Mouse (Mus musculus) limb, embryonic 11.5 days (tissue): Measurements from ENCODE around the gene Rpl26. TPM values are rescaled to one million over a fixed set of nuclear protein-coding genes. Genes with fewer than 3 reads are reported as not detected.

ENCODE experiments used
- ATAC-seq: fragments of 200-750 bp; cut with Nextera tagmentation; 2 replicates; pipeline ENCODE4 v1.8.0; 2017; ENCODE audit warnings: low read depth; ENCODE audit not compliant: insufficient number of reproducible peaks, low FRiP score, low TSS enrichment
- DNase-seq: peaks from one replicate; pipeline ENCODE4 v3.0.0-alpha.2; 2015; ENCODE audit warnings: low spot score
- H3K27ac ChIP-seq: fragments of 300-500 bp; sonication (generic); replicated peaks from 2 replicates; pipeline ENCODE4 v1.5.1; 2014; ENCODE audit warnings: low read depth, mild to moderate bottlenecking, low read length
- H3K27me3 ChIP-seq: fragments of 300-500 bp; sonication (generic); 2 replicates; pipeline ENCODE4 v1.6.1; 2014; ENCODE audit warnings: mild to moderate bottlenecking, low read length, mixed read lengths; ENCODE audit not compliant: control insufficient read depth, insufficient read depth
- H3K36me3 ChIP-seq: fragments of 300-500 bp; sonication (generic); 2 replicates; pipeline ENCODE4 v1.6.1; 2014; ENCODE audit warnings: mild to moderate bottlenecking, low read length, moderate library complexity, mixed read lengths; ENCODE audit not compliant: control insufficient read depth, insufficient read depth
- H3K4me1 ChIP-seq: fragments of 300-500 bp; sonication (generic); 2 replicates; pipeline ENCODE4 v1.6.1; 2014; ENCODE audit warnings: low read length, mixed read lengths; ENCODE audit not compliant: control insufficient read depth, insufficient read depth
- H3K4me2 ChIP-seq: fragments of 300-500 bp; sonication (generic); 2 replicates; pipeline ENCODE4 v1.6.1; 2014; ENCODE audit warnings: low read depth, mild to moderate bottlenecking, moderate library complexity; ENCODE audit not compliant: severe bottlenecking
- H3K4me3 ChIP-seq: fragments of 300-500 bp; sonication (generic); 2 replicates; pipeline ENCODE4 v1.5.1; 2014; ENCODE audit warnings: low read depth, low read length
- H3K9ac ChIP-seq: fragments of 300-500 bp; sonication (generic); 2 replicates; pipeline ENCODE4 v1.6.1; 2014; ENCODE audit warnings: mild to moderate bottlenecking, low read length
- H3K9me3 ChIP-seq: fragments of 300-500 bp; sonication (generic); 2 replicates; pipeline ENCODE4 v1.6.1; 2016; ENCODE audit warnings: low read length; ENCODE audit not compliant: control insufficient read depth
- WGBS: fragments of 180-500 bp; shearing (Covaris S2); extraction: QIAGEN DNeasy Blood & Tissue Kit; methylation state at CpG from one replicate; pipeline ENCODE4 v1.1.7; 2014; 5-methylcytosine and 5-hydroxymethylcytosine counted together
- polyA plus RNA-seq: library from polyadenylated mRNA; unstranded; fragments of >200 nt; fragmentation: Nextera tagmentation; extraction: Ambion mirVana; gene quantifications from 2 replicates; pipeline ENCODE4 v1.2.1, GENCODE M21; 2014

The Rpl26 gene
- polyA plus RNA-seq, 1 experiment from 2014 or later, result 1,145 TPM

- H3K9me3 ChIP-seq, result no peaks in the 10 kb centered on the region
- 74% methylated on average over 12 of the region's 12 CpGs for WGBS
- H3K4me2 ChIP-seq, result no peak overlapping the region
- no peak for DNase-seq
- no peaks in the 10 kb centered on the region for H3K27me3 ChIP-seq
- no peaks in the 10 kb centered on the region for H3K4me1 ChIP-seq
- ATAC-seq, result no peak
- H3K9ac ChIP-seq, result no peak overlapping the region; the same call in 1 of the 2 replicates
- H3K36me3 ChIP-seq, result no peaks in the 10 kb centered on the region
- no peak overlapping the region for H3K4me3 ChIP-seq
- H3K27ac ChIP-seq, result no peak overlapping the region
These were observed 7.4 kb upstream of the Rpl26 start for GRCm38 (mm10) chr11:68893911-68894464.

- Histone ChIP-seq H3K27me3 (no peaks in the 10 kb centered on the region), H3K4me2 (no peak overlapping the region), H3K36me3 (no peaks in the 10 kb centered on the region), H3K9ac (no peak overlapping the region), H3K4me3 (no peak overlapping the region), H3K27ac (no peak overlapping the region), H3K9me3 (no peaks in the 10 kb centered on the region), H3K4me1 (no peaks in the 10 kb centered on the region)
- WGBS, result 95% methylated on average over 5 of the region's 5 CpGs
- no peak for ATAC-seq
- no peak for DNase-seq
These were observed 5.1 kb upstream of the Rpl26 start for GRCm38 (mm10) chr11:68896247-68896646.

DNA sequence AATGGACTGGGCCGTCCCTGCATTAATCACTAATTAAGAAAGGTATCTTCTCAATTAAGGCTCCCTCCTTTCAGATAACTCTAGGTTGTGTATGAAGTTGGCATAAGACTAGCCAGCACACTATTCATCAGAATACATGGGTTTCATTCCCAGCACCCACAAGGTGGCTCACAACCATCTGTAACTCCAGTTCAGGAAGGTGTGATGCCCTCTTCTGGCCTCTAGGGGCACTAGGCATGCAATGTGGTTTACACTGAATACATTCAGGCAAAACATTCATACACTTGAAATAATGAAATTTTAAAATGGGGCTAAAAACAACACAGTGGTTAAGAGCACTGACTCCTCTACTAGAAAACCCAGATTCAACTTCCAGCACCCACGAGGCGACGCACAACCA, 4.3 kb upstream of the Rpl26 start:
- Histone ChIP-seq H3K4me2 (no peak overlapping the region), H3K9me3 (no peaks in the 10 kb centered on the region), H3K27me3 (no peaks in the 10 kb centered on the region), H3K4me1 (no peaks in the 10 kb centered on the region), H3K4me3 (no peak overlapping the region), H3K27ac (no peak overlapping the region), H3K9ac (no peak overlapping the region), H3K36me3 (no peaks in the 10 kb centered on the region)
- 50% methylated on average over 4 of the region's 4 CpGs for WGBS
- DNase-seq (no peak), ATAC-seq (no peak)

GRCm38 (mm10) chr11:68897838-68898237, 3.5 kb upstream of the Rpl26 start:
- Histone ChIP-seq H3K36me3 (peaks cover 2% of the 10 kb centered on the region; the same call in 1 of the 2 replicates), H3K4me2 (no peak overlapping the region), H3K9me3 (no peaks in the 10 kb centered on the region), H3K9ac (no peak overlapping the region), H3K27ac (no peak overlapping the region), H3K4me3 (no peak overlapping the region), H3K27me3 (no peaks in the 10 kb centered on the region), H3K4me1 (peaks cover 3% of the 10 kb centered on the region)
- WGBS, result 71% methylated on average over 6 of the region's 6 CpGs
- ATAC-seq, result no peak
- DNase-seq, result no peak

DNA sequence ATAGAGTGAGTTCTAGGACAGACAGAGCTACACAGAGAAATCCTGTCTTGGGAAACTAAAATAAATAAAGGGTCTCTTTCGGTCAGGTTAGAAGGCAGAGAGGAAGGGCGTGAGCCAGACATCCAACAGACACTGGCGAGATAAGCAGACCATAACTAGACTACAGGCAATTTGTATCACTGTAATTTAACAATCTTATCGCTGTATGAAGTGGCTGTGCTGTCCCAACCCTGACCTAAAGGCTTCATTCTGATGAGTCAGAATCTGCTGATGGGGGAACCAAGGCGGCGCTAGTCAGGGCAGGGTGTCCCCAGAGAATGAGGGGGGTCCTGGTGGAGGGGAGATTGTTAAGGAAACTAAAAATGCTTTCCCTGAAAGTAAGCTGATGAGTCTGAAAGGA, 2.6 kb upstream of the Rpl26 start:
- no peak overlapping the region for H3K27ac ChIP-seq
- no peak for ATAC-seq
- no peaks in the 10 kb centered on the region for H3K9me3 ChIP-seq
- H3K9ac ChIP-seq, result no peak overlapping the region
- H3K4me3 ChIP-seq, result no peak overlapping the region
- H3K4me2 ChIP-seq, result no peak overlapping the region
- H3K36me3 ChIP-seq, result peaks cover 9% of the 10 kb centered on the region
- peaks cover 4% of the 10 kb centered on the region for H3K4me1 ChIP-seq
- WGBS, result 85% methylated on average over 6 of the region's 6 CpGs
- H3K27me3 ChIP-seq, result no peaks in the 10 kb centered on the region
- DNase-seq, result no peak

- no peak for DNase-seq
- H3K27ac ChIP-seq, result no peak overlapping the region
- no peak overlapping the region for H3K4me2 ChIP-seq
- WGBS, result 90% methylated on average over 8 of the region's 8 CpGs
- H3K9me3 ChIP-seq, result no peaks in the 10 kb centered on the region
- H3K27me3 ChIP-seq, result no peaks in the 10 kb centered on the region
- H3K9ac ChIP-seq, result no peak overlapping the region
- no peak for ATAC-seq
- H3K36me3 ChIP-seq, result peaks cover 16% of the 10 kb centered on the region
- no peak overlapping the region for H3K4me3 ChIP-seq
- peaks cover 4% of the 10 kb centered on the region for H3K4me1 ChIP-seq
These were observed 1.6 kb upstream of the Rpl26 start for GRCm38 (mm10) chr11:68899815-68900214.

GRCm38 (mm10) chr11:68900519-68901350, 648 bp upstream of the Rpl26 start:
- peaks cover 19% of the 10 kb centered on the region for H3K36me3 ChIP-seq
- 26% methylated on average over 31 of the region's 31 CpGs for WGBS
- H3K27ac ChIP-seq, result no peak overlapping the region
- peak overlapping the region; percentile 42 for H3K4me2 ChIP-seq
- no peaks in the 10 kb centered on the region for H3K9me3 ChIP-seq
- peak overlapping the region; percentile 98 for H3K4me3 ChIP-seq
- no peak for DNase-seq
- peaks cover 4% of the 10 kb centered on the region for H3K4me1 ChIP-seq
- ATAC-seq, result peak; percentile 44; the same call in 1 of the 2 replicates
- H3K27me3 ChIP-seq, result no peaks in the 10 kb centered on the region
- peak overlapping the region; percentile 51; the same call in 1 of the 2 replicates for H3K9ac ChIP-seq

DNA sequence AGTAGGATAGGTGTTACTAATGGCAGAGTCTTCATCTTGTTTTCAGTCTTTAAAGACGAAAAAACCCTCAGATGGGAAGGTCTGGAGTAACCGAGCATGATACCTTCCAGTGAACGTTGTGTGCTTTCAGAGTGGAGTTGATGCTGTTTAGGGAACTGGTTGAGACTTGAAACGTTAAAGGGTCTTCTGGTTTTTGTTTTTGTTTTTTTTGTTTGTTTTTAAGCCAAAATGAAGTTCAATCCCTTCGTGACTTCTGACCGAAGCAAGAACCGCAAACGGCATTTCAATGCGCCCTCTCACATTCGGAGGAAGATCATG, 623 bp downstream of the Rpl26 start:
- no peaks in the 10 kb centered on the region for H3K27me3 ChIP-seq
- H3K4me1 ChIP-seq, result peaks cover 4% of the 10 kb centered on the region
- H3K4me2 ChIP-seq, result peak overlapping the region; percentile 70
- peak overlapping the region; percentile 98 for H3K4me3 ChIP-seq
- peak overlapping the region; percentile 94 for H3K27ac ChIP-seq
- 1% methylated on average over 10 of the region's 10 CpGs for WGBS
- DNase-seq (no peak), ATAC-seq (no peak)
- peak overlapping the region; percentile 95 for H3K9ac ChIP-seq
- peaks cover 19% of the 10 kb centered on the region for H3K36me3 ChIP-seq
- H3K9me3 ChIP-seq, result no peaks in the 10 kb centered on the region
